Mouse (Mus musculus) hindbrain, embryonic 15.5 days (tissue): Measurements from ENCODE around the gene Mbnl1. TPM values are rescaled to one million over a fixed set of nuclear protein-coding genes. Genes with fewer than 3 reads are reported as not detected.

ENCODE experiments used
- ATAC-seq: fragments of 200-750 bp; cut with Nextera tagmentation; 2 replicates; pipeline ENCODE4 v1.8.0; 2017; ENCODE audit warnings: low read depth, moderate number of reproducible peaks, moderate TSS enrichment; ENCODE audit not compliant: low FRiP score
- H3K27ac ChIP-seq: fragments of 300-500 bp; sonication (generic); replicated peaks from 2 replicates; pipeline ENCODE4 v1.5.1; 2015; ENCODE audit warnings: mild to moderate bottlenecking, inconsistent platforms
- H3K27me3 ChIP-seq: fragments of 300-500 bp; sonication (generic); 2 replicates; pipeline ENCODE4 v1.6.1; 2015; ENCODE audit warnings: control low read depth, inconsistent platforms
- H3K36me3 ChIP-seq: fragments of 300-500 bp; sonication (generic); 2 replicates; pipeline ENCODE4 v1.6.1; 2015; ENCODE audit warnings: control low read depth, inconsistent platforms
- H3K4me1 ChIP-seq: fragments of 300-500 bp; sonication (generic); replicated peaks from 2 replicates; pipeline ENCODE4 v1.6.1; 2015; ENCODE audit warnings: control low read depth, inconsistent platforms
- H3K4me2 ChIP-seq: fragments of 300-500 bp; sonication (generic); 2 replicates; pipeline ENCODE4 v1.6.1; 2015; ENCODE audit warnings: moderate library complexity, mild to moderate bottlenecking, inconsistent platforms
- H3K4me3 ChIP-seq: fragments of 300-500 bp; sonication (generic); 2 replicates; pipeline ENCODE4 v1.5.1; 2015; ENCODE audit warnings: mild to moderate bottlenecking, inconsistent platforms
- H3K9ac ChIP-seq: fragments of 300-500 bp; sonication (generic); 2 replicates; pipeline ENCODE4 v1.6.1; 2015; ENCODE audit warnings: inconsistent platforms
- H3K9me3 ChIP-seq: fragments of 300-500 bp; sonication (generic); 2 replicates; pipeline ENCODE4 v1.6.1; 2016; ENCODE audit warnings: control low read depth, inconsistent platforms
- WGBS: fragments of 180-500 bp; shearing (Covaris S2); methylation state at CpG from one replicate; pipeline ENCODE4 v1.1.7; 2015; 5-methylcytosine and 5-hydroxymethylcytosine counted together
- polyA plus RNA-seq: library from polyadenylated mRNA; unstranded; fragments of >200 nt; fragmentation: Nextera tagmentation; extraction: Ambion mirVana; gene quantifications from 2 replicates; pipeline ENCODE4 v1.2.1, GENCODE M21; 2015

Mbnl1 gene
- polyA plus RNA-seq, 1 experiment from 2014 or later = 46.0 TPM

GRCm38 (mm10) chr3:60507979-60508378 is 35.3 kb downstream of the Mbnl1 start:
- WGBS = 94% methylated on average over 2 of the region's 2 CpGs
- H3K4me2 ChIP-seq = no peak overlapping the region
- H3K27ac ChIP-seq = no peak overlapping the region
- H3K4me3 ChIP-seq = no peak overlapping the region
- H3K4me1 ChIP-seq = peaks cover 13% of the 10 kb centered on the region
- no peak for ATAC-seq
- no peaks in the 10 kb centered on the region for H3K27me3 ChIP-seq
- H3K36me3 ChIP-seq = no peaks in the 10 kb centered on the region
- H3K9ac ChIP-seq = no peak overlapping the region
- H3K9me3 ChIP-seq = no peaks in the 10 kb centered on the region

- no peak overlapping the region for H3K4me2 ChIP-seq
- H3K9ac ChIP-seq = no peak overlapping the region
- no peak for ATAC-seq
- WGBS = 91% methylated on average over 3 of the region's 3 CpGs
- H3K27ac ChIP-seq = no peak overlapping the region
- H3K27me3 ChIP-seq = no peaks in the 10 kb centered on the region
- no peak overlapping the region for H3K4me3 ChIP-seq
- peaks cover 3% of the 10 kb centered on the region for H3K4me1 ChIP-seq
- no peaks in the 10 kb centered on the region for H3K36me3 ChIP-seq
- H3K9me3 ChIP-seq = no peaks in the 10 kb centered on the region
These were observed 38.6 kb downstream of the Mbnl1 start for GRCm38 (mm10) chr3:60511197-60511596.

GRCm38 (mm10) chr3:60513337-60513736 is 40.7 kb downstream of the Mbnl1 start:
- H3K27me3 ChIP-seq = no peaks in the 10 kb centered on the region
- no peaks in the 10 kb centered on the region for H3K9me3 ChIP-seq
- peaks cover 6% of the 10 kb centered on the region for H3K4me1 ChIP-seq
- H3K9ac ChIP-seq = no peak overlapping the region
- no peaks in the 10 kb centered on the region for H3K36me3 ChIP-seq
- H3K27ac ChIP-seq = no peak overlapping the region
- WGBS = 33% methylated on average over 7 of the region's 7 CpGs
- H3K4me2 ChIP-seq = no peak overlapping the region
- no peak overlapping the region for H3K4me3 ChIP-seq
- ATAC-seq = peak; percentile 58; the same call in 1 of the 2 replicates

- H3K4me2 ChIP-seq = no peak overlapping the region
- no peaks in the 10 kb centered on the region for H3K27me3 ChIP-seq
- H3K9me3 ChIP-seq = no peaks in the 10 kb centered on the region
- no peak for ATAC-seq
- WGBS = 97% methylated on average over 2 of the region's 2 CpGs
- no peak overlapping the region for H3K4me3 ChIP-seq
- no peak overlapping the region for H3K9ac ChIP-seq
- H3K36me3 ChIP-seq = no peaks in the 10 kb centered on the region
- H3K27ac ChIP-seq = no peak overlapping the region
- peaks cover 6% of the 10 kb centered on the region for H3K4me1 ChIP-seq
These were observed 41.1 kb downstream of the Mbnl1 start for GRCm38 (mm10) chr3:60513746-60514145.

GRCm38 (mm10) chr3:60515430-60515829 is 42.8 kb downstream of the Mbnl1 start:
- no peak overlapping the region for H3K27ac ChIP-seq
- ATAC-seq = no peak
- H3K36me3 ChIP-seq = no peaks in the 10 kb centered on the region
- H3K9me3 ChIP-seq = no peaks in the 10 kb centered on the region
- H3K27me3 ChIP-seq = no peaks in the 10 kb centered on the region
- peaks cover 6% of the 10 kb centered on the region for H3K4me1 ChIP-seq
- H3K9ac ChIP-seq = no peak overlapping the region
- H3K4me3 ChIP-seq = no peak overlapping the region
- no peak overlapping the region for H3K4me2 ChIP-seq

- peaks cover 6% of the 10 kb centered on the region for H3K4me1 ChIP-seq
- no peak overlapping the region for H3K27ac ChIP-seq
- no peak overlapping the region for H3K9ac ChIP-seq
- no peaks in the 10 kb centered on the region for H3K9me3 ChIP-seq
- no peaks in the 10 kb centered on the region for H3K27me3 ChIP-seq
- WGBS = 38% methylated on average over 12 of the region's 12 CpGs
- H3K36me3 ChIP-seq = no peaks in the 10 kb centered on the region
- H3K4me2 ChIP-seq = no peak overlapping the region
- no peak overlapping the region for H3K4me3 ChIP-seq
- no peak for ATAC-seq
These were observed 43.5 kb downstream of the Mbnl1 start for GRCm38 (mm10) chr3:60516054-60516674.

GRCm38 (mm10) chr3:60517234-60517787 is 44.7 kb downstream of the Mbnl1 start:
- ATAC-seq = no peak
- Histone ChIP-seq H3K4me3 (no peak overlapping the region), H3K4me1 (peaks cover 6% of the 10 kb centered on the region), H3K27ac (no peak overlapping the region), H3K36me3 (no peaks in the 10 kb centered on the region), H3K4me2 (no peak overlapping the region), H3K9ac (no peak overlapping the region), H3K9me3 (no peaks in the 10 kb centered on the region), H3K27me3 (no peaks in the 10 kb centered on the region)
- 75% methylated on average over 3 of the region's 3 CpGs for WGBS

- Histone ChIP-seq H3K4me3 (no peak overlapping the region), H3K36me3 (no peaks in the 10 kb centered on the region), H3K27me3 (no peaks in the 10 kb centered on the region), H3K9me3 (no peaks in the 10 kb centered on the region), H3K27ac (no peak overlapping the region), H3K4me1 (peaks cover 6% of the 10 kb centered on the region; the same call in 1 of the 2 replicates), H3K9ac (no peak overlapping the region), H3K4me2 (no peak overlapping the region)
- WGBS = 85% methylated on average over 3 of the region's 3 CpGs
- ATAC-seq = no peak
These were observed 46.7 kb downstream of the Mbnl1 start for GRCm38 (mm10) chr3:60519337-60519736.

GRCm38 (mm10) chr3:60524127-60524526 is 51.5 kb downstream of the Mbnl1 start:
- Histone ChIP-seq H3K27ac (no peak overlapping the region), H3K9ac (no peak overlapping the region), H3K27me3 (no peaks in the 10 kb centered on the region), H3K4me1 (peaks cover 17% of the 10 kb centered on the region), H3K9me3 (no peaks in the 10 kb centered on the region), H3K4me2 (no peak overlapping the region), H3K4me3 (no peak overlapping the region), H3K36me3 (no peaks in the 10 kb centered on the region)
- WGBS = 93% methylated on average over 1 of the region's 1 CpGs
- no peak for ATAC-seq

GRCm38 (mm10) chr3:60531286-60531685 is 58.7 kb downstream of the Mbnl1 start:
- peaks cover 41% of the 10 kb centered on the region for H3K4me1 ChIP-seq
- WGBS = 64% methylated on average over 5 of the region's 5 CpGs

GRCm38 (mm10) chr3:60531826-60532225 is 59.2 kb downstream of the Mbnl1 start:
- 57% methylated on average over 2 of the region's 2 CpGs for WGBS
- no peak overlapping the region for H3K4me3 ChIP-seq
- no peak for ATAC-seq
- no peak overlapping the region for H3K27ac ChIP-seq
- peak overlapping the region; percentile 23; the same call in 1 of the 2 replicates for H3K4me2 ChIP-seq
- no peaks in the 10 kb centered on the region for H3K9me3 ChIP-seq
- no peaks in the 10 kb centered on the region for H3K27me3 ChIP-seq
- H3K4me1 ChIP-seq = peaks cover 39% of the 10 kb centered on the region
- H3K36me3 ChIP-seq = no peaks in the 10 kb centered on the region
- H3K9ac ChIP-seq = no peak overlapping the region

More at GRCm38 (mm10) chr3:60531286-60531685, 58.7 kb downstream of the Mbnl1 start:
- H3K27me3 ChIP-seq = no peaks in the 10 kb centered on the region
- no peaks in the 10 kb centered on the region for H3K9me3 ChIP-seq
- H3K4me3 ChIP-seq = peak overlapping the region; percentile 24
- peak overlapping the region; percentile 61 for H3K4me2 ChIP-seq
- no peak for ATAC-seq
- H3K27ac ChIP-seq = no peak overlapping the region
- H3K36me3 ChIP-seq = no peaks in the 10 kb centered on the region
- H3K9ac ChIP-seq = no peak overlapping the region

- Histone ChIP-seq H3K4me2 (no peak overlapping the region), H3K4me3 (no peak overlapping the region), H3K36me3 (no peaks in the 10 kb centered on the region), H3K27me3 (no peaks in the 10 kb centered on the region), H3K27ac (no peak overlapping the region), H3K9ac (no peak overlapping the region), H3K4me1 (peaks cover 17% of the 10 kb centered on the region), H3K9me3 (no peaks in the 10 kb centered on the region)
- WGBS = 51% methylated on average over 3 of the region's 3 CpGs
- ATAC-seq = no peak
These were observed 62.6 kb downstream of the Mbnl1 start for GRCm38 (mm10) chr3:60535224-60535623.

- H3K4me3 ChIP-seq = no peak overlapping the region
- no peak overlapping the region for H3K9ac ChIP-seq
- no peak for ATAC-seq
- H3K9me3 ChIP-seq = no peaks in the 10 kb centered on the region
- H3K4me2 ChIP-seq = no peak overlapping the region
- H3K27me3 ChIP-seq = no peaks in the 10 kb centered on the region
- H3K36me3 ChIP-seq = no peaks in the 10 kb centered on the region
- no peaks in the 10 kb centered on the region for H3K4me1 ChIP-seq
- no peak overlapping the region for H3K27ac ChIP-seq
- whole genome bisulfite sequencing = 88% methylated on average over 2 of the region's 2 CpGs
These were observed 64.4 kb downstream of the Mbnl1 start for GRCm38 (mm10) chr3:60537063-60537462.
